23 mouse cellular contexts compared by ENCODE assay signal in the genomic region with DNA sequence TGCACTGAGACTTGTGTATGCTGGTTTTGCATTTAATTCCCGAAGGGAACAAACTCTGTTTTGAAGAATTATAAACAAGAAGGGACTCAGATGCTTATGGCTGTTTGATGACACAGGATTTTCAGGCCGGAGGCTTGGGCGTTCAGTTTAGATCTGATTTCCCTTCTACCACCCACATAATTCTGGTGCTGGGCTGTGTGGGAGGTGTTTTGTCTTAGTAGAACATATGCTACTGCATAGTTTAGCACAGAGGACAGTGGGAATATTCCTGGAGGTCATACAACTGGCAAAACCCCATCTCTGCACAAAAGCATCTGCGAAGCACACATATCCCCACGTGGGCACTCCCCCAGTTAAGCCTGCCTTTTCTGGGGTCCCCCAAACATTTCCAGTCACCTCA. TPM values are rescaled to one million over a fixed set of nuclear protein-coding genes. Genes with fewer than 3 reads are reported as not detected.
DNase-seq lines count a peak whose midpoint lies in the region; ATAC-seq lines count a peak whose summit lies in the region.
"Had no signal": no experiment of that assay in that cellular context is flagged by ENCODE, and none has a peak within 500 bp of the region (broad histone marks: within the 10 kb centered on the region; RNA-seq: fewer than 3 reads in every experiment).

No protein-coding gene starts in this region.

- peaks cover 18% of the 10 kb centered on the region for H3K4me1 ChIP-seq in forebrain, embryonic 10.5 days
- H3K4me1 ChIP-seq in midbrain, embryonic 13.5 days (replicated peaks), result peaks cover 10% of the 10 kb centered on the region
- H3K4me1 ChIP-seq: neural tube, embryonic 12.5 days had no signal

- no peak overlapping the region for H3K4me2 ChIP-seq in midbrain, embryonic 13.5 days (replicated peaks)
- H3K4me2 ChIP-seq: hindbrain, embryonic 12.5 days; limb, embryonic 15.5 days; neural tube, embryonic 12.5 days; stomach, embryonic 15.5 days had no signal

- peaks cover 30% of the 10 kb centered on the region for H3K27me3 ChIP-seq in forebrain, embryonic 10.5 days (ENCODE audit: poor library complexity, severe bottlenecking)
- peaks cover 23% of the 10 kb centered on the region for H3K27me3 ChIP-seq in midbrain, embryonic 13.5 days
- H3K27me3 ChIP-seq: limb, embryonic 15.5 days had no signal

- no peak for ATAC-seq in midbrain, embryonic 13.5 days
- ATAC-seq: forebrain, embryonic 16.5 days; inflammation-experienced regulatory T-cells, adult 6 months had no signal

- H3K9me3 ChIP-seq in forebrain, embryonic 10.5 days, result no peaks in the 10 kb centered on the region
- no peaks in the 10 kb centered on the region for H3K9me3 ChIP-seq in midbrain, embryonic 13.5 days
- H3K9me3 ChIP-seq: hindbrain, embryonic 12.5 days; limb, embryonic 15.5 days; neural tube, embryonic 12.5 days; stomach, embryonic 15.5 days had no signal

- H3K9ac ChIP-seq in midbrain, embryonic 13.5 days (replicated peaks), result no peak overlapping the region
- H3K9ac ChIP-seq: hindbrain, embryonic 12.5 days; limb, embryonic 15.5 days; neural tube, embryonic 12.5 days; stomach, embryonic 15.5 days had no signal

- intact Hi-C loops in left cerebral cortex, postnatal 14 days (cut with DNase I), result loop anchor here (10.0 kb wide), 1 partner anchor 171 kb away; no protein-coding TSS in a partner anchor

- H3K36me3 ChIP-seq in forebrain, embryonic 10.5 days (replicated peaks), result no peaks in the 10 kb centered on the region
- no peaks in the 10 kb centered on the region for H3K36me3 ChIP-seq in midbrain, embryonic 13.5 days
- H3K36me3 ChIP-seq: hindbrain, embryonic 12.5 days; limb, embryonic 15.5 days; neural tube, embryonic 12.5 days; stomach, embryonic 15.5 days had no signal

- DNase-seq in frontal cortex, adult 2 months (ENCODE audit: extremely low spot score in 1 of 2, low spot score in 1 of 2), result peak; percentile 67 to 83
- no peak for DNase-seq in frontal cortex, postnatal 25 days (ENCODE audit: low spot score in 2 of 2)
- peak; percentile 82 for DNase-seq in right cerebral cortex, adult 18-20 months
- no peak for DNase-seq in right cerebral cortex, postnatal 4 days
- peak; percentile 53 to 69 for DNase-seq in left cerebral cortex, postnatal 14 days (ENCODE audit: low spot score in 2 of 2)
- DNase-seq in forebrain, embryonic 10.5 days (ENCODE audit: extremely low spot score, low spot score), result no peak
- DNase-seq in heart, adult 11 months, result no peak
- DNase-seq: adrenal gland, adult 2 months; cerebellum, postnatal 14 days; gastrocnemius, postnatal 25 days; heart, postnatal 10 days; spleen, adult 18-20 months; thymus, postnatal 14 days had no signal

- no peak overlapping the region for H3K4me3 ChIP-seq in forebrain, embryonic 10.5 days
- no peak overlapping the region for H3K4me3 ChIP-seq in midbrain, embryonic 13.5 days (replicated peaks)
- H3K4me3 ChIP-seq: hindbrain, embryonic 12.5 days; layer of hippocampus, adult 2 months; limb, embryonic 15.5 days; neural tube, embryonic 12.5 days; stomach, embryonic 15.5 days had no signal

- whole genome bisulfite sequencing in forebrain, embryonic 10.5 days, result 81% methylated on average over 5 of the region's 5 CpGs
- WGBS in midbrain, embryonic 13.5 days, result 86% methylated on average over 5 of the region's 5 CpGs

- no peak overlapping the region for H3K27ac ChIP-seq in forebrain, embryonic 10.5 days
- H3K27ac ChIP-seq in midbrain, embryonic 13.5 days, result no peak overlapping the region
- H3K27ac ChIP-seq: hindbrain, embryonic 12.5 days; layer of hippocampus, adult 2 months; limb, embryonic 15.5 days; neural tube, embryonic 12.5 days; stomach, embryonic 15.5 days had no signal

RNA-seq across cellular contexts. Expression of gene Batf3, which starts 4.1 kb away (rescaled TPM):
- polyA plus RNA-seq in frontal cortex, adult 2 months (2012; rRNA removed), result 2.3 and 4.3 TPM in 2 replicates
- under 1 TPM; 0.62 to 0.74 TPM for total RNA-seq in left cerebral cortex, postnatal 14 days (2021)
- 8.0 and 9.7 TPM in 2 replicates for polyA plus RNA-seq in forebrain, embryonic 10.5 days (2016; fragmentation: Nextera tagmentation; extraction: Ambion mirVana)
- polyA plus RNA-seq in midbrain, embryonic 13.5 days (2015; fragmentation: Nextera tagmentation; extraction: Ambion mirVana), result 1.3 and 1.5 TPM in 2 replicates

RNA-seq across cellular contexts. Expression of gene Nsl1, which starts 30.8 kb away (rescaled TPM):
- polyA plus RNA-seq in frontal cortex, adult 2 months (2012; rRNA removed), result 0.46 and 0.80 TPM in 2 replicates
- under 1 TPM; 0.70 to 0.88 TPM for total RNA-seq in left cerebral cortex, postnatal 14 days (2021)
- 38.2 and 39.0 TPM in 2 replicates for polyA plus RNA-seq in forebrain, embryonic 10.5 days (2016; fragmentation: Nextera tagmentation; extraction: Ambion mirVana)
- polyA plus RNA-seq in midbrain, embryonic 13.5 days (2015; fragmentation: Nextera tagmentation; extraction: Ambion mirVana), result 10.2 and 10.8 TPM in 2 replicates

RNA-seq across cellular contexts. Expression of gene Tatdn3, which starts 30.8 kb away (rescaled TPM):
- polyA plus RNA-seq in frontal cortex, adult 2 months (2012; rRNA removed), result 65.4 and 70.8 TPM in 2 replicates
- total RNA-seq in left cerebral cortex, postnatal 14 days (2021), result 10 to 100 TPM; 29.9 to 30.7 TPM
- polyA plus RNA-seq in forebrain, embryonic 10.5 days (2016; fragmentation: Nextera tagmentation; extraction: Ambion mirVana), result 11.6 and 11.9 TPM in 2 replicates
- polyA plus RNA-seq in midbrain, embryonic 13.5 days (2015; fragmentation: Nextera tagmentation; extraction: Ambion mirVana), result 14.8 and 15.5 TPM in 2 replicates

RNA-seq across cellular contexts. Expression of gene Spata45, which starts 57.1 kb away (rescaled TPM):
- polyA plus RNA-seq in frontal cortex, adult 2 months (2012; rRNA removed), result not detected in 2 replicates
- total RNA-seq in left cerebral cortex, postnatal 14 days (2021), result not detected
- not detected in 2 replicates for polyA plus RNA-seq in forebrain, embryonic 10.5 days (2016; fragmentation: Nextera tagmentation; extraction: Ambion mirVana)
- not detected in 2 replicates for polyA plus RNA-seq in midbrain, embryonic 13.5 days (2015; fragmentation: Nextera tagmentation; extraction: Ambion mirVana)
- total RNA-seq: adrenal gland, adult 2 months; gastrocnemius, postnatal 25 days; heart, postnatal 10 days; layer of hippocampus, adult 2 months had no signal
- polyA plus RNA-seq: adrenal gland, adult 2 months; forebrain, embryonic 16.5 days; hindbrain, embryonic 12.5 days; kidney, embryonic 16.5 days; limb, embryonic 15.5 days; liver, embryonic 16.5 days; stomach, embryonic 15.5 days had no signal

Comparison
In these comparisons a context has a peak if more than half of its experiments do, and no peak if none do; other contexts are left out.
1. DNase-seq: peak in frontal cortex, adult 2 months (2 of 2), right cerebral cortex, adult 18-20 months (single experiment) and left cerebral cortex, postnatal 14 days (2 of 2); none in frontal cortex, postnatal 25 days (0 of 2), right cerebral cortex, postnatal 4 days (single experiment), forebrain, embryonic 10.5 days (single experiment) and heart, adult 11 months (single experiment).